Mouse (Mus musculus) liver, postnatal 0 days (tissue): ENCODE results near the gene Gpx4.

Experiments
- CTCF ChIP-seq: sonication (generic); IDR thresholded peaks from 2 replicates; pipeline ENCODE4 v1.5.1; 2016; ENCODE audit warnings: antibody characterized with exemption, low read depth
- EP300 ChIP-seq: IDR thresholded peaks from 2 replicates; pipeline ENCODE4 v1.6.1; 2016; ENCODE audit warnings: antibody characterized with exemption, low read depth, mild to moderate bottlenecking

DNA sequence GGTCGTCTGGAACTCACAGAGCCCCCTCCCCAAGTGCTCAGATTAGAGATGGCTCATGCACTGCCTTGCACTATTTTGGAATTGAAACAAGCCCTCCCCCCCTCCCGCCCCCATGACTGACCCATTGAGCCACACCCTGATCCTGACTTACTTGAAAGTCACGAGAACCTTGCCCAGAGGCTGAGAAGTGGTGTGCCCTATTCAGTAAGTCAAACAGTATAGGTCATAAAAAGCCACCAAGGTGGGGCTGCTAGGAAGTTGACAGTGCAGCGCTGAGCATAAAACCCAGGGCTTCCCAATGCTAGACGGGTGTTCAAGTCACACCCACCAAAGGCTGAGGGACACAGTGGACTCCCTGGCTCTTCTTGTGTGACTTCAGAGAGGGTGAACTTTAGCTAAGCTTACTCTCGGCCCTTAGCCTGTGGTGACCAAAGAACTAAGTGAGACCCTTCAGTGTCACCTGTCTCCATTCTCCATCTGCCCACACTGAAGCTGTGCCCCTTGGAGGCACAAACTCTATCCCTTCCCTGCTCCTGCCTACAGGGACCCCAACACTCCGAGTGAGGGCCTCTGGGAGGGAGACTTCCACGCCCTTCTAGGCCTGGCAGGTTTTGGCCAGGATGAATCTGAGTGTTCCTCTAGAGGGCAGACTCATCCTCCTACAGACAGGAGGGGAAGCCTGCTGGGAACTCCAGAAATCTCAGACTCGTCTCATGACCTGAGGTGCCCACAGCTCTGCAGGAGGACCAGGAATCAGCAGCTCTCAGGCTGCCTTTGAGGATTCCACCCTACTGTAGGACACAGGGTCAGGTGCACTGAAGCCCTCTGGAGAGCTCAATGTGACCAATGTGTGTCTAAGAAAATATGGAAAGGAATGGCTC is 13.2 kb upstream of the Gpx4 start:
- TF ChIP-seq CTCF: peak; percentile 73
- TF ChIP-seq EP300: no peak
